Mouse (Mus musculus): ENCODE measurements at regions not wholly inside any gene's neighbourhood (a gene's known extent, or its start where the extent isn't known, plus 50 kb on each side); places are given as distances from the start of the nearest gene placed in this dataset.

GRCm38 (mm10) chr15:103102068-103102840 is 64.6 kb downstream of the Smug1 start:
- Histone ChIP-seq H3K27me3 (ENCODE audit: control insufficient read depth, insufficient read depth, low read length) (peaks cover 47% of the 10 kb centered on the region), H3K4me1 (ENCODE audit: control insufficient read depth, insufficient read depth, low read length) (no peaks in the 10 kb centered on the region; the same call in 1 of the 2 replicates), H3K36me3 (replicated peaks; ENCODE audit: control insufficient read depth, insufficient read depth, low read depth, low read length) (no peaks in the 10 kb centered on the region), H3K4me3 (ENCODE audit: low read depth, low read length) (peak overlapping the region; percentile 37), H3K9ac (replicated peaks; ENCODE audit: low read length) (peak overlapping the region; percentile 5; the same call in 1 of the 2 replicates), H3K9me3 (replicated peaks; ENCODE audit: control insufficient read depth, low read length) (no peaks in the 10 kb centered on the region), H3K27ac (replicated peaks; ENCODE audit: low read depth, low read length) (no peak overlapping the region), H3K4me2 (ENCODE audit: low read depth, low read length) (peak overlapping the region; percentile 67)
- ATAC-seq (replicated peaks; ENCODE audit: insufficient number of reproducible peaks, low FRiP score, low TSS enrichment, low read depth) (peak; percentile 30; the same call in 1 of the 2 replicates), DNase-seq (ENCODE audit: low spot score) (peak; percentile 63)
- under 1% methylated on average over 46 of the region's 46 CpGs for WGBS

GRCm38 (mm10) chr15:103100121-103100520 is 66.8 kb downstream of the Smug1 start:
- Histone ChIP-seq H3K27ac (replicated peaks; ENCODE audit: low read depth, low read length) (no peak overlapping the region), H3K27me3 (ENCODE audit: control insufficient read depth, insufficient read depth, low read length) (peaks cover 49% of the 10 kb centered on the region), H3K4me1 (ENCODE audit: control insufficient read depth, insufficient read depth, low read length) (no peaks in the 10 kb centered on the region; the same call in 1 of the 2 replicates), H3K4me3 (ENCODE audit: low read depth, low read length) (no peak overlapping the region), H3K9me3 (replicated peaks; ENCODE audit: control insufficient read depth, low read length) (no peaks in the 10 kb centered on the region), H3K9ac (replicated peaks; ENCODE audit: low read length) (no peak overlapping the region), H3K4me2 (ENCODE audit: low read depth, low read length) (no peak overlapping the region), H3K36me3 (replicated peaks; ENCODE audit: control insufficient read depth, insufficient read depth, low read depth, low read length) (no peaks in the 10 kb centered on the region)
- ATAC-seq (replicated peaks; ENCODE audit: insufficient number of reproducible peaks, low FRiP score, low TSS enrichment, low read depth) (no peak), DNase-seq (ENCODE audit: low spot score) (no peak)
- WGBS: 59% methylated on average over 4 of the region's 4 CpGs

DNA sequence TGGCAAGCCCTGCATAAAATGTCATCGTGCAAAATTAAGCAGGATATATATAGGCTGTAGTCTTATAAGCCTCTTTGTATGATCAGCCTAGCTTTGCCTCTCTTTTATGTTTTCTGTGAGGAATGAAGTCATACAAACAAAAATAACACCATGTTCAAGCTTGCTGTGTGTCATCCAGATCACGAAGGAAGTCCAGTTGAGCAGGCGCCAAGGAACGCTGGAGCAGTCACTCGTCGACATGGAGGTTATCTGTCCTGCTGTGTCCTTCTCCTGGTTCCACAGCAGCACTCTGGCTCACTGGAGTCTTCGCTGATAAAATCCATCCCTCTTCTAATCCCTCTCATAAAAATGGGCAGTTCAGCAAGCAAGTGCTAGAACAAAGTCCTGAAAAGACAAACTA is 72.4 kb downstream of the Smug1 start:
- 65% methylated on average over 7 of the region's 7 CpGs for WGBS
- H3K4me1 ChIP-seq (ENCODE audit: control insufficient read depth, insufficient read depth, low read length): no peaks in the 10 kb centered on the region
- no peaks in the 10 kb centered on the region for H3K36me3 ChIP-seq (replicated peaks; ENCODE audit: control insufficient read depth, insufficient read depth, low read depth, low read length)
- ATAC-seq (replicated peaks; ENCODE audit: insufficient number of reproducible peaks, low FRiP score, low TSS enrichment, low read depth) (no peak), DNase-seq (ENCODE audit: low spot score) (no peak)
- H3K4me2 ChIP-seq (ENCODE audit: low read depth, low read length): no peak overlapping the region
- no peak overlapping the region for H3K4me3 ChIP-seq (ENCODE audit: low read depth, low read length)
- no peaks in the 10 kb centered on the region for H3K9me3 ChIP-seq (replicated peaks; ENCODE audit: control insufficient read depth, low read length)
- peaks cover 19% of the 10 kb centered on the region; the same call in 1 of the 2 replicates for H3K27me3 ChIP-seq (ENCODE audit: control insufficient read depth, insufficient read depth, low read length)
- H3K9ac ChIP-seq (replicated peaks; ENCODE audit: low read length): no peak overlapping the region
- no peak overlapping the region for H3K27ac ChIP-seq (replicated peaks; ENCODE audit: low read depth, low read length)

- Histone ChIP-seq H3K36me3 (replicated peaks; ENCODE audit: control insufficient read depth, insufficient read depth, low read depth, low read length) (no peaks in the 10 kb centered on the region), H3K27ac (replicated peaks; ENCODE audit: low read depth, low read length) (no peak overlapping the region), H3K9me3 (replicated peaks; ENCODE audit: control insufficient read depth, low read length) (no peaks in the 10 kb centered on the region), H3K4me1 (ENCODE audit: control insufficient read depth, insufficient read depth, low read length) (no peaks in the 10 kb centered on the region), H3K27me3 (ENCODE audit: control insufficient read depth, insufficient read depth, low read length) (peaks cover 22% of the 10 kb centered on the region; the same call in 1 of the 2 replicates), H3K4me3 (ENCODE audit: low read depth, low read length) (no peak overlapping the region), H3K9ac (replicated peaks; ENCODE audit: low read length) (no peak overlapping the region), H3K4me2 (ENCODE audit: low read depth, low read length) (no peak overlapping the region)
- 78% methylated on average over 12 of the region's 12 CpGs for WGBS
- ATAC-seq (replicated peaks; ENCODE audit: insufficient number of reproducible peaks, low FRiP score, low TSS enrichment, low read depth): no peak
- DNase-seq (ENCODE audit: low spot score): no peak
Measured at GRCm38 (mm10) chr15:103093655-103094054, 73.2 kb downstream of the Smug1 start.

DNA sequence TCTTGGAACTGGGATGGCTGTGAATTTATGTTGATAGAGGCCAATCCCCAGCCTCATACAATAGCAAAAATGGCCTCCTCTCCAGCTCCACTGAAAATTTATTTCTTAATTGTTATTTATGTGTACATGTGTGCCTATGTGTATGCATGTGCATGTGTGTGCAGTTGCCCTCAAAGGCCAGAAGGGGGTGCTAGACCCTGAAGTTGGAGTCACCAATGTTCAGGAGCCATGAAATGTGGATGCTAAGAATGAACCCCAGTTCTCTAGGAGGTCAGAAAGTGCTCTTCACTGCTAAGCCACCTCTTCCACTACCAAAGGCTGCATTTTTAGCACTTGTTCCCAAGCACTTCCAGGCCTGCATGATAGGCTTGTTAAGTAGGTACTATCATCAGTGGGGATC is 73.8 kb downstream of the Hoxc4 start:
- no peak overlapping the region for H3K4me2 ChIP-seq (ENCODE audit: low read depth, low read length)
- H3K9me3 ChIP-seq (replicated peaks; ENCODE audit: control insufficient read depth, low read length): no peaks in the 10 kb centered on the region
- H3K9ac ChIP-seq (replicated peaks; ENCODE audit: low read length): no peak overlapping the region
- ATAC-seq (replicated peaks; ENCODE audit: insufficient number of reproducible peaks, low FRiP score, low TSS enrichment, low read depth) (no peak), DNase-seq (ENCODE audit: low spot score) (no peak)
- H3K36me3 ChIP-seq (replicated peaks; ENCODE audit: control insufficient read depth, insufficient read depth, low read depth, low read length): no peaks in the 10 kb centered on the region
- no peaks in the 10 kb centered on the region for H3K4me1 ChIP-seq (ENCODE audit: control insufficient read depth, insufficient read depth, low read length)
- H3K4me3 ChIP-seq (ENCODE audit: low read depth, low read length): no peak overlapping the region
- no peak overlapping the region for H3K27ac ChIP-seq (replicated peaks; ENCODE audit: low read depth, low read length)
- peaks cover 26% of the 10 kb centered on the region for H3K27me3 ChIP-seq (ENCODE audit: control insufficient read depth, insufficient read depth, low read length)

- Histone ChIP-seq H3K4me1 (ENCODE audit: control insufficient read depth, insufficient read depth, low read length) (no peaks in the 10 kb centered on the region), H3K9me3 (replicated peaks; ENCODE audit: control insufficient read depth, low read length) (no peaks in the 10 kb centered on the region), H3K4me2 (ENCODE audit: low read depth, low read length) (no peak overlapping the region), H3K9ac (replicated peaks; ENCODE audit: low read length) (no peak overlapping the region), H3K27ac (replicated peaks; ENCODE audit: low read depth, low read length) (no peak overlapping the region), H3K27me3 (ENCODE audit: control insufficient read depth, insufficient read depth, low read length) (peaks cover 43% of the 10 kb centered on the region), H3K4me3 (ENCODE audit: low read depth, low read length) (no peak overlapping the region), H3K36me3 (replicated peaks; ENCODE audit: control insufficient read depth, insufficient read depth, low read depth, low read length) (no peaks in the 10 kb centered on the region)
- ATAC-seq (replicated peaks; ENCODE audit: insufficient number of reproducible peaks, low FRiP score, low TSS enrichment, low read depth) (no peak), DNase-seq (ENCODE audit: low spot score) (no peak)
- 62% methylated on average over 6 of the region's 6 CpGs for WGBS
Measured at GRCm38 (mm10) chr15:103090280-103091164, 71.8 kb downstream of the Hoxc4 start.

DNA sequence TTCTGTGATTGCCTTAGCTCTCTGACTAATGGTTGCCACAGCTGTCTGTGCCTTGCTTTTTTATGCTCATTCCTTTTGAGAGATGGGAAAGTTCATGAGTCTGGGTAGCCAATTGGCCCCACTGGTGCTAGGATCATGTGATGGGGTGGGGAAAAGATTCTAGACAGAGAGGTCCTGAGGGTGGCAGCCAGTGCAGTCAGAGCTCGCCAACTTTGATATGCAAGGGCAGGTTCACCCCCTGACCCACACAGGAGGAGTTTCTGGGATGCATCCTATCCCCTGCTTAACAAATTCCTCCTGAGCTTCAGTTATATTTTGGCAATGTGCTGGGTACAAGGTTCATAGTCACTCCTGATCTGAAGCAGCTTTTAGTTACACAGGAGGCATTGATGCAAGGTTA is 71.1 kb downstream of the Hoxc4 start:
- WGBS: 40% methylated on average over 1 of the region's 1 CpGs
- Histone ChIP-seq H3K9me3 (replicated peaks; ENCODE audit: control insufficient read depth, low read length) (no peaks in the 10 kb centered on the region), H3K27me3 (ENCODE audit: control insufficient read depth, insufficient read depth, low read length) (peaks cover 47% of the 10 kb centered on the region), H3K4me1 (ENCODE audit: control insufficient read depth, insufficient read depth, low read length) (no peaks in the 10 kb centered on the region), H3K36me3 (replicated peaks; ENCODE audit: control insufficient read depth, insufficient read depth, low read depth, low read length) (no peaks in the 10 kb centered on the region), H3K4me3 (ENCODE audit: low read depth, low read length) (no peak overlapping the region), H3K9ac (replicated peaks; ENCODE audit: low read length) (no peak overlapping the region), H3K4me2 (ENCODE audit: low read depth, low read length) (no peak overlapping the region), H3K27ac (replicated peaks; ENCODE audit: low read depth, low read length) (no peak overlapping the region)
- DNase-seq (ENCODE audit: low spot score) (no peak), ATAC-seq (replicated peaks; ENCODE audit: insufficient number of reproducible peaks, low FRiP score, low TSS enrichment, low read depth) (no peak)

- DNase-seq (ENCODE audit: low spot score) (no peak), ATAC-seq (replicated peaks; ENCODE audit: insufficient number of reproducible peaks, low FRiP score, low TSS enrichment, low read depth) (no peak)
- Histone ChIP-seq H3K4me3 (ENCODE audit: low read depth, low read length) (no peak overlapping the region), H3K27ac (replicated peaks; ENCODE audit: low read depth, low read length) (no peak overlapping the region), H3K9me3 (replicated peaks; ENCODE audit: control insufficient read depth, low read length) (no peaks in the 10 kb centered on the region), H3K4me2 (ENCODE audit: low read depth, low read length) (no peak overlapping the region), H3K36me3 (replicated peaks; ENCODE audit: control insufficient read depth, insufficient read depth, low read depth, low read length) (no peaks in the 10 kb centered on the region), H3K4me1 (ENCODE audit: control insufficient read depth, insufficient read depth, low read length) (no peaks in the 10 kb centered on the region), H3K27me3 (ENCODE audit: control insufficient read depth, insufficient read depth, low read length) (peaks cover 50% of the 10 kb centered on the region), H3K9ac (replicated peaks; ENCODE audit: low read length) (no peak overlapping the region)
- WGBS: 81% methylated on average over 1 of the region's 1 CpGs
Measured at GRCm38 (mm10) chr15:103089440-103089839, 70.7 kb downstream of the Hoxc4 start.

Measured in embryonic facial prominence, embryonic 11.5 days (tissue).